Mouse (Mus musculus) bone marrow, adult 2 months (tissue): ENCODE measurements around the gene Frmd5. TPM values are rescaled to one million over a fixed set of nuclear protein-coding genes. Genes with fewer than 3 reads are reported as not detected.

Experiments
- H3K27ac ChIP-seq: fragments of 200-500 bp; 2 replicates; pipeline ENCODE4 v1.5.1; 2012; ENCODE audit warnings: low read depth, mild to moderate bottlenecking, control low read depth, inconsistent platforms, low read length; ENCODE audit not compliant: control insufficient read depth, poor library complexity, insufficient read depth
- H3K4me1 ChIP-seq: fragments of 200-500 bp; 2 replicates; pipeline ENCODE4 v1.6.1; 2011; ENCODE audit warnings: low read length; ENCODE audit not compliant: control insufficient read depth, insufficient read depth
- H3K4me3 ChIP-seq: fragments of 200-500 bp; replicated peaks from 2 replicates; pipeline ENCODE3; 2011; ENCODE audit warnings: mild to moderate bottlenecking, low read depth, low read length, control low read depth; ENCODE audit not compliant: control insufficient read depth
- CTCF ChIP-seq: fragments of 200-500 bp; IDR thresholded peaks from 2 replicates; pipeline ENCODE4 v1.5.1; 2011; ENCODE audit warnings: low read length, control low read depth; ENCODE audit not compliant: control insufficient read depth, insufficient read depth
- POLR2A ChIP-seq: fragments of 200-500 bp; IDR thresholded peaks from 2 replicates; pipeline ENCODE4 v1.6.1; 2011; ENCODE audit warnings: low read depth, mild to moderate bottlenecking, control low read depth, low read length, borderline replicate concordance; ENCODE audit not compliant: control insufficient read depth
- WGBS: fragments of 180-500 bp; shearing (Covaris S2); methylation state at CpG from one replicate; pipeline ENCODE4 v1.1.7; 2018; 5-methylcytosine and 5-hydroxymethylcytosine counted together
- polyA plus RNA-seq: library from polyadenylated mRNA; stranded (reverse); fragments of >200 nt; gene quantifications from 2 replicates; pipeline ENCODE4 v1.2.4, GENCODE M21; 2011; ENCODE audit warnings: low replicate concordance; ENCODE audit not compliant: missing spikeins, insufficient read depth, insufficient read length

The Frmd5 gene
- polyA plus RNA-seq, 1 experiment, result not detected

DNA sequence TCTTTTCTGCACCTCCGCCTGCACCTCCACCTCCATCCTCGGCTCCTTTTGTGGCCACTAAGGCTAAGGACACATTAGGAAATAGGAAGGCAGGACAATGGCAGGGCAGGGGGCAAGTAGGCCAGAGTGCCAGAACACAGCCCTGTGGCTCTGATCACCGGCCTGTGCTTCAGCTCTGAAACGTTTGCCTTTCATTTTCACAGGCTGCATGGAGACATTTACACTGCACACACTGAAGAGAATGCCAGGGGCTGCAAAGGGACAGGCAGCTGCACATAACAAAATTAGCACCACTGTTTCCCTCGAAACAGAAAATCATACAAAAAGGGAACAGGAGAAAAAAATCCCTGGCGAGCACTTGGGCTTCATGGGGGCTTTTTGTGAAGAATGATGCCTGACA is 107.6 kb downstream of the Frmd5 start:
- TF ChIP-seq CTCF (no peak), POLR2A (no peak)
- Histone ChIP-seq H3K27ac (no peak overlapping the region), H3K4me3 (no peak overlapping the region), H3K4me1 (no peaks in the 10 kb centered on the region)
- WGBS, result 68% methylated on average over 6 of the region's 6 CpGs

DNA sequence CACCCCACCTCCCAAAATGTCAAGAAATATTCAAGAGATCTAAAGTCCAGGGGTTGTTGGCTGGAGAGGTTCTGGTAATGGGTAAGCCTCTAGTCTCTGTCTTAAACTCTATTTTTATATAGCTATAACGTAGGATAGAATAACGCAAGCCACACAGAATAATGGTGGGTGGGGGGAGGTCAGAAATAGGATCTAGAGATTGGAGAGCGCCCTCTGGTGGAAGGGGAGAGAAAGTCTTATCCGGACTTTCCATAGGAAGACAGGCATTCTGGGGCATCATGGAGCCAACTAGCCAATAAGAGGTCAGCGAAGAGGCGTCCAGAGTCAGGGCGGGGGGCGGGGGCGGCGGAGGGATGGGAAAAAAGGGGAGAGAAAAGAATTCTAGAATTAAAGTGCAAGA is 111.5 kb downstream of the Frmd5 start:
- Histone ChIP-seq H3K27ac (no peak overlapping the region), H3K4me1 (no peaks in the 10 kb centered on the region), H3K4me3 (no peak overlapping the region)
- WGBS, result 60% methylated on average over 10 of the region's 10 CpGs
- TF ChIP-seq CTCF, result peak; percentile 34
- TF ChIP-seq POLR2A, result no peak

GRCm38 (mm10) chr2:121688107-121688506 is 118.8 kb downstream of the Frmd5 start:
- TF ChIP-seq POLR2A (no peak), CTCF (no peak)
- H3K4me3 ChIP-seq, result no peak overlapping the region
- WGBS, result 60% methylated on average over 2 of the region's 2 CpGs
- H3K27ac ChIP-seq, result no peak overlapping the region
- no peaks in the 10 kb centered on the region for H3K4me1 ChIP-seq

- no peak for TF ChIP-seq POLR2A
- no peak for TF ChIP-seq CTCF
- Histone ChIP-seq H3K4me1 (no peaks in the 10 kb centered on the region), H3K27ac (no peak overlapping the region), H3K4me3 (no peak overlapping the region)
- whole genome bisulfite sequencing, result 82% methylated on average over 8 of the region's 8 CpGs
These were observed 123.3 kb downstream of the Frmd5 start for GRCm38 (mm10) chr2:121683606-121684005.

DNA sequence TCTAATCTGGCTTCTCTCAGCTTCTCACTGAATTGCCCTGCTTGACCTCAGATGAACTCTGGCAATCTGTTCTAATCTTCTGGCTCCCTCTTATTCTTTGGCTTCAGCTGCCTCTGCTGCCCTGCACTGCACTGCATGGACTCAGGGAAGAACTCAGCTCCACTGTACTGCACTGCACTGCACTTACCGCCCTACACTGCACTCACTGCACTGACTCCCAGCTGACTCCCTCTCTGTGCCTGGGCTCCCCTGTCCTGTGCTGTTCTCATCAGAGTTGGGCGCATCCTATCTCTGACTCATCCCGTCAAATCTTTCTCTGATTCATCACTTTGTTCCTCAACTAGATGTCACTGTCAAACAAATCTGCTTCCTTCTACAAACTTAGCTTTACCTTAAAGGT is 124.5 kb downstream of the Frmd5 start:
- TF ChIP-seq POLR2A, result no peak
- no peak for TF ChIP-seq CTCF
- 92% methylated on average over 3 of the region's 3 CpGs for WGBS
- H3K4me3 ChIP-seq, result no peak overlapping the region
- H3K27ac ChIP-seq, result no peak overlapping the region
- no peaks in the 10 kb centered on the region for H3K4me1 ChIP-seq

DNA sequence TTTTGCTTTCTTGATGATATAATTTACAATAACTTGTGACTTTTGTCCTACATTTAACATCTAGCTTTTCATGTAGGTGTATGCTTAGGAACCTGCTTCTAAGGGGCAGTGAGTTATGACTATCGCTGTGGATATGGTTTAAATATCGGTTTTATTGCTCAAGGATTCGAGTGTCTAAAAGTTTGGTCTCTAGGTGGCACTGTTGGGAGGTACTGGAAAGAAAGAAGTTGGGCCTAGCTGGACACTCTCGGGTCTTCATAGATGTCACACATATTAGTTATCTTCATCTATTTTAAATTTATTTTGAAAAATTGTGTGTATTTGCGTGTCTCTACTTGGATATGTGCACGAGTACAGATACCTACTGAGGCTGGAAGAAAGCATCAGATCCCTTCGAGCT is 127.2 kb downstream of the Frmd5 start:
- Histone ChIP-seq H3K4me3 (no peak overlapping the region), H3K4me1 (no peaks in the 10 kb centered on the region), H3K27ac (no peak overlapping the region)
- TF ChIP-seq POLR2A, result no peak
- no peak for TF ChIP-seq CTCF
- 63% methylated on average over 7 of the region's 7 CpGs for WGBS

DNA sequence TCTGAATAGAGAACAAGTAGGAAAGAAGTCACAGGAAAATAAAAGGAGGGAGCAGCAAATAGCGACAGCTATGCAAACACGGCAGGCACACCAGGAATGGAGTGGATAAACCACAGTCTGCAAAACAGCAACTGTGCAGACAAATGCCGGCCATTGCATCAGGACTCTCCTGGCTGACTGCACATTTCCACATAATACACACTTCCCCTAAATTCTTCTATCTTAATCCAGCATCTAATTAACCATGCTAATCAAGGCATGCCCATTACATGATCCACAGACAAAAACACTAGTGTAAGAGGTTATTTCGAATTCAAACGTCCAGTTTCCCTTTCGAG is 129.3 kb downstream of the Frmd5 start:
- 54% methylated on average over 6 of the region's 6 CpGs for WGBS
- no peak overlapping the region for H3K27ac ChIP-seq
- no peak for TF ChIP-seq POLR2A
- TF ChIP-seq CTCF, result no peak
- no peak overlapping the region for H3K4me3 ChIP-seq
- no peaks in the 10 kb centered on the region for H3K4me1 ChIP-seq

DNA sequence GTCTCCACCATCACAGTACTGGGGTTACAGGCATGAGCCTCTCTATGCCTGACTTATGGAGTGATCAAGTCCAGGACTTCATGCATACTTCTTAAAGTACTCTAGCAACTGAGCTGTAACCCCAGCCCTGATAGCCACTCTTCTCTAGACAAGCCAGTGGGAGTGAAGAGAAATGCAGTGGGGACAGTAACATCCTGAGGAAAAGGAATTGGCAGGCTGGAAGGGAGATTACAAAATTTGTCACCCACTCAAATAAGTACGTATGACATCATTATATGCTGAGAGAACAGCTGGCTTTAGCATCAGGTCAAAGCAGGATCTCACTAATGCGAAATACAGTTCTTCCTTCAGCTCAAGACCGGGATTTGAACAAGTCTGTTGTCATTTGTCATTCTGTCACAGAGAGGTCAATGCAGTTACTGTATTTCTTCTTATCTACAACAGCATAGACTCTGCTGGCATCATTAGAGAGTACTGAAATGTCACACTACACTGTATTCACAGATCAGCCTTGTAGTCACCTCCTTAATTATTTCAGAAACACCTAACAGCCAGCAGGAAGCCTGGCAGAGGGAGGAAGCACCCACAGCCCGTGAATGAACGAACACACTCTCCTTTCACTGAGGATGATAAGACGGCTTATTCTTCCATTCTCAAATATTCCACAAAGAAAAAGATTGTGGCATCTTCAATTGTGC is 129.8 kb downstream of the Frmd5 start:
- TF ChIP-seq CTCF (no peak), POLR2A (no peak)
- 38% methylated on average over 6 of the region's 6 CpGs for WGBS
- Histone ChIP-seq H3K27ac (no peak overlapping the region), H3K4me1 (no peaks in the 10 kb centered on the region), H3K4me3 (no peak overlapping the region)

DNA sequence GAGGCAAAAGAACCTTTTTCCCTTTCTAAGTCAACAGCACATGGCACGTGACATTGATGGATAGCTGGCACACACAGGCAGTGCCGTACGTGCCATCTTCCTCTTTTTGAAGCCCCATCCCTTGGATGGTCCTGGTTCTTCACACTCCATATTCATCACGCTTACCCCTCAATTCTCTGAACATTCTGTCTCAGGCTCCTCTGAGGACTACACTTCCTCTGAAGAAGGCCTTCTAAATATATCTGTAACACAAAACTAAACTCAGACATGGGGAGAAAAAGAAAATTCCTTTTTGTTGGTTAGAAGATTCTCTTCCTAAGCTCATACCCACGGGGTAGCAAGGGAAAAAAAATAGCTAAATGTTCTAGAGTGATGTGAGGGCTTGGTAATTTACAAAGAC is 131.0 kb downstream of the Frmd5 start:
- no peaks in the 10 kb centered on the region for H3K4me1 ChIP-seq
- 39% methylated on average over 5 of the region's 5 CpGs for WGBS
- no peak overlapping the region for H3K27ac ChIP-seq
- H3K4me3 ChIP-seq, result no peak overlapping the region
- no peak for TF ChIP-seq POLR2A
- TF ChIP-seq CTCF, result no peak
